Mouse (Mus musculus): ENCODE measurements around the gene Zfp462. TPM values are rescaled to one million over a fixed set of nuclear protein-coding genes. Genes with fewer than 3 reads are reported as not detected.

The Zfp462 gene
- total and polyA plus RNA-seq, 3 experiments = not detected

GRCm38 (mm10) chr4:54910300-54910699 is 34.5 kb upstream of the Zfp462 start:
- in situ Hi-C loops (cut with MboI; ENCODE audit: low pct_ligation_motif_present, low pct_unique_long_range_greater_than_20kb, low sequenced_read_pairs) = no loop called here

GRCm38 (mm10) chr4:54918276-54918675 is 26.6 kb upstream of the Zfp462 start:
- dilution Hi-C loops (cut with MboI; ENCODE audit: extremely low pct_ligation_motif_present, extremely low pct_unique_long_range_greater_than_20kb, low sequenced_read_pairs) = no loop called here

More at GRCm38 (mm10) chr4:54910300-54910699, 34.5 kb upstream of the Zfp462 start:
- Histone ChIP-seq H3K9ac (ENCODE audit: insufficient read depth, low read depth) (no peak overlapping the region), H3K9me3 (replicated peaks; ENCODE audit: low read length) (no peaks in the 10 kb centered on the region), H3K4me3 (replicated peaks in 1 of 3; ENCODE audit: low read depth in 2 of 3, low read length in 2 of 3, poor library complexity in 1 of 3) (no peak overlapping the region), H3K27ac (ENCODE audit: insufficient read depth, low read depth) (no peak overlapping the region), H3K27me3 (replicated peaks) (no peaks in the 10 kb centered on the region), H3K36me3 (replicated peaks in 1 of 2; ENCODE audit: control insufficient read depth in 1 of 2, insufficient read depth in 1 of 2, low read length in 1 of 2) (no peaks in the 10 kb centered on the region), H3K79me2 (replicated peaks; ENCODE audit: control insufficient read depth, extremely low read depth, insufficient read depth, poor library complexity, severe bottlenecking) (no peaks in the 10 kb centered on the region), H3K4me2 (ENCODE audit: insufficient read depth, low read depth, poor library complexity, severe bottlenecking) (no peak overlapping the region), H3K4me1 (ENCODE audit: control insufficient read depth in 1 of 2, insufficient read depth in 2 of 2) (no peaks in the 10 kb centered on the region)
- TF ChIP-seq E2F4 (IDR thresholded peaks at IDR 0.05; ENCODE audit: insufficient replicate concordance, low read depth, low read length) (no peak), RCOR1 (conservative IDR thresholded peaks at IDR 0.05; ENCODE audit: low read depth, low read length) (no peak), SIN3A (IDR thresholded peaks at IDR 0.05; ENCODE audit: low read length) (no peak), TCF12 (IDR thresholded peaks at IDR 0.05; ENCODE audit: low read depth, low read length) (no peak), NELFE (IDR thresholded peaks at IDR 0.05; ENCODE audit: low read depth, low read length) (no peak), POLR2AphosphoS2 (IDR thresholded peaks at IDR 0.05; ENCODE audit: low read depth, low read length) (no peak), CTCF (conservative IDR thresholded peaks at IDR 0.05 in 1 of 2, IDR thresholded peaks at IDR 0.05 in 1 of 2; ENCODE audit: low read depth in 2 of 2, low read length in 2 of 2) (no peak), NRF1 (IDR thresholded peaks at IDR 0.05; ENCODE audit: low read depth, low read length) (no peak), JUND (conservative IDR thresholded peaks at IDR 0.05; ENCODE audit: low read depth, low read length) (no peak), EP300 (IDR thresholded peaks at IDR 0.05; ENCODE audit: low read length) (no peak), RAD21 (IDR thresholded peaks at IDR 0.05; ENCODE audit: low read depth, low read length) (no peak), HCFC1 (IDR thresholded peaks at IDR 0.05; ENCODE audit: low read depth, low read length) (no peak), BHLHE40 (IDR thresholded peaks at IDR 0.05; ENCODE audit: low read depth, low read length) (no peak), TBP (conservative IDR thresholded peaks at IDR 0.05; ENCODE audit: low read depth, low read length) (no peak), ZMIZ1 (IDR thresholded peaks at IDR 0.05; ENCODE audit: low read depth, low read length) (no peak), ELF1 (IDR thresholded peaks at IDR 0.05; ENCODE audit: low read depth, low read length) (no peak), MAZ (IDR thresholded peaks at IDR 0.05; ENCODE audit: low read depth, low read length) (no peak), ZNF384 (IDR thresholded peaks at IDR 0.05; ENCODE audit: low read depth, low read length) (no peak), ZC3H11A (IDR thresholded peaks at IDR 0.05; ENCODE audit: low read depth, low read length) (no peak), MAFK (IDR thresholded peaks at IDR 0.05; ENCODE audit: insufficient replicate concordance, low read length) (no peak)
- DNase-seq (ENCODE audit: extremely low read depth) = no peak
- dilution Hi-C loops (cut with MboI; ENCODE audit: extremely low pct_ligation_motif_present, extremely low pct_unique_long_range_greater_than_20kb, low sequenced_read_pairs) = no loop called here

More at GRCm38 (mm10) chr4:54918276-54918675, 26.6 kb upstream of the Zfp462 start:
- no peak for DNase-seq (ENCODE audit: extremely low read depth)
- H3K79me2 ChIP-seq (replicated peaks; ENCODE audit: control insufficient read depth, extremely low read depth, insufficient read depth, poor library complexity, severe bottlenecking) = no peaks in the 10 kb centered on the region
- peaks cover 2% of the 10 kb centered on the region for H3K9me3 ChIP-seq (replicated peaks; ENCODE audit: low read length)
- H3K4me1 ChIP-seq (ENCODE audit: control insufficient read depth in 1 of 2, insufficient read depth in 2 of 2) = no peaks in the 10 kb centered on the region
- no peak overlapping the region for H3K9ac ChIP-seq (ENCODE audit: insufficient read depth, low read depth)
- H3K27me3 ChIP-seq (replicated peaks) = no peaks in the 10 kb centered on the region
- in situ Hi-C loops (cut with MboI; ENCODE audit: low pct_ligation_motif_present, low pct_unique_long_range_greater_than_20kb, low sequenced_read_pairs) = no loop called here
- no peaks in the 10 kb centered on the region for H3K36me3 ChIP-seq (replicated peaks in 1 of 2; ENCODE audit: control insufficient read depth in 1 of 2, insufficient read depth in 1 of 2, low read length in 1 of 2)
- TF ChIP-seq JUN (IDR thresholded peaks at IDR 0.05; ENCODE audit: insufficient read depth, low read depth, low read length) (no peak), NELFE (IDR thresholded peaks at IDR 0.05; ENCODE audit: low read depth, low read length) (no peak), POLR2AphosphoS2 (IDR thresholded peaks at IDR 0.05; ENCODE audit: low read depth, low read length) (no peak), ZNF384 (IDR thresholded peaks at IDR 0.05; ENCODE audit: low read depth, low read length) (no peak), UBTF (IDR thresholded peaks at IDR 0.05; ENCODE audit: low read depth, low read length) (no peak), ELF1 (IDR thresholded peaks at IDR 0.05; ENCODE audit: low read depth, low read length) (no peak), TBP (conservative IDR thresholded peaks at IDR 0.05; ENCODE audit: low read depth, low read length) (no peak), EP300 (IDR thresholded peaks at IDR 0.05; ENCODE audit: low read length) (no peak), SMC3 (IDR thresholded peaks at IDR 0.05; ENCODE audit: low read depth, low read length) (no peak), POLR2A (IDR thresholded peaks at IDR 0.05; ENCODE audit: low read depth, low read length) (no peak), JUND (conservative IDR thresholded peaks at IDR 0.05; ENCODE audit: low read depth, low read length) (no peak), CHD2 (IDR thresholded peaks at IDR 0.05; ENCODE audit: low read length) (no peak)
- no peak overlapping the region for H3K4me3 ChIP-seq (replicated peaks in 1 of 3; ENCODE audit: low read depth in 2 of 3, low read length in 2 of 3, poor library complexity in 1 of 3)
- no peak overlapping the region for H3K4me2 ChIP-seq (ENCODE audit: insufficient read depth, low read depth, poor library complexity, severe bottlenecking)
- no peak overlapping the region for H3K27ac ChIP-seq (ENCODE audit: insufficient read depth, low read depth)
